Mouse (Mus musculus) spleen, postnatal 36 days (tissue): ENCODE data around the gene Flt1.

Experiments used
- DNase-seq, 2 experiments: peaks; one replicate each; pipeline ENCODE4 v3.0.0; 2022; ENCODE audit warnings: low spot score in 2 of 2, mixed read lengths in 1 of 2

The Flt1 gene

DNA sequence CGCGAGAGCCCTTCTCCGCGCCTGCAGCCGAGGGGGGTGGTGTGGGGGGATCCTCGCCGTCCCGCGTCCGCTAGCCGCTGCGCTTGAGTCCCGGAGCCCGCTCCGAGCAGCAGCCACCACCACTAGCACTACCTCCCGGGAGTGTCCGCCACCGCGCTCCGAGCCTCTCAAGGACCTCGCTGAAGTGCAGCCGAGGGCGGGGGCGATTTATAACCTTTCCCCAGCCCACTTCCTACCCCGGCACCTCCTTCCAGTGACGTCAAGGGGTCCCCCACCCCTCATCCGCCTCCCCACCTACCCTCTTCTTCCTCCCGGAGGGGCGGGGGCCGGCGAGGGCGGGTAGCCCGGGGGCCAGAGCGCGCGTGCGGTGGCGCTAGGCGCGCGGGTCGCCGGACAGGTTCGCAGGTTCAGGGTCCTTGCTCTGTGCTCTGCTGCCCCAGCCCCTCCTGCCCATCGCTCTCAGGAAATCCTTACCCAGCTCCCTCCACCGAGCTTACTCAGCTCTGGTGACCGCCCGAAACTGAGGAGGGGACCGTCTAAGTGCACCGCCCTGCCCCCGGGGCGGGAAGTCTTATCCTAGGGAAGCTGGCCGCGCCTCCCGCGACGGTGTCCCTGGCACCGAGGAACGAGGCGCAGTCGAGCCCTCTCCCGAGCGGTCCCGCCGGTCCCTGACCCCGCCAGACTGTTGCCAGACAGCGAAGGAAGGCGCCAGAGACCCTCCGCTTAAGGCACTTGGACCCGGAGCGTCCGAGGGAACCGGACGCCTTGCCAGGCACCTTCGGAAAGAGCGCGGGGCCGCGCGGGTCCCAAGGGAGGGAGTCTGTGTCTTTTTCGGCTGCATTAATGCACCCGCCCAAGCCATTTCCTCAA lies at the start of gene Flt1:
Flt1 (minus strand) TSS at position 181 of the 870 bp plus-strand sequence.
- DNase-seq = no peak

GRCm38 (mm10) chr5:147775222-147775621 lies 49.4 kb upstream of the Flt1 start:
- no peak for DNase-seq

DNA sequence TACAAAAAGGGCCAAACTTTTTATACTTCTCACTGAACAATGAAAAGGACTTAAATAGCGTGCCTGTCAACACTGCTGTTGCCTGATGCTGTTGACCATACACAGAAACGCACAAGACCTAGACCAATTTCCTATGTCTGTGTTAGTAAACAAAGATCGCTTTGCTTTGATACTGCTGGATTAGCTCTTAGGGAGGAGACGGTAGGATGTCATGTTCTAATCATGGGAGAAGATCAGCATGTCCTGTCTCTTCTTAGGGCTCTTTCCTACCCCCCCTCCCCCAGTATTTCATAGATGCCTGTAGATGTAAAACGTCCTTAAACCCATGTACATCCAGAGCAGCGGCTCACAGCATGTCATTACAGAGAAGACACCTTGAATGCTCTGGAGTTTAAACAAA lies 44.1 kb upstream of the Flt1 start:
- DNase-seq = no peak

DNA sequence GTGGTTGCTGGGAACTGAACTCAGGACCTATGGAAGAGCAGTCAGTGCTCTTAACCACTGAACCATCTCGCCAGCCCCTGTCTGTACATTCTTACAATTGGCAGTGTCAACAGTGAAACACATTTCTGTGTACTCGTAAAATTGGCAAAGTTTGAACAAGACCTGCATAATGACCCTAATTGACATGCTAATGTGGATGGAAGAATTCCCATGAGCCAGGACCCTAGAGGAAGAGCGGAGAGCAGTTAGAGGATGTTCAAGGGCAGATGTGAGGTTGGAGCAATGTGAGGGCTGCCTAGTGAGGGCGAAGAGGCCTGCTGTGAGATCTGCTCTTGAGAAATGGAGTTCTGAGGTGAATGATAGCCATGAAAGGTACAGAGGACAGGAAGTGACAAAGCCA lies 38.2 kb upstream of the Flt1 start:
- no peak for DNase-seq

DNA sequence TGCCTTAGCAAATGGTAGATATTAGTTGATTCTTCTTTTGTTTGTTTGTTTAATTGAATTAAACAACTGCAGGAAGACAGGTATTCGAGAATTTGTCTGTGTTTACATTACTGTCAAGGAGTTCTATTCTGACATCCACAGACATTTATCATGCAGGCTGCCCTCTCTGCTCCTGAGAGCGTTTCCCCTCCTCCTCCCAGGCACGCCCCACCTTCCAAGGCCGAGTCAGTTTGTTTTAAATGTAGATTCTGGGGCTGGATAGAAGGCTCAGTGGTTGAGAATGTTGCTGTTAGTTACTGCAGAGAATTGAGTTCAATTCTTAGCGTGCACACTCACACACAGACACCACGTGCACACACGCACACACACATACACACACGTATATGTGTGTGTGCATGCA lies 36.2 kb upstream of the Flt1 start:
- no peak for DNase-seq

DNA sequence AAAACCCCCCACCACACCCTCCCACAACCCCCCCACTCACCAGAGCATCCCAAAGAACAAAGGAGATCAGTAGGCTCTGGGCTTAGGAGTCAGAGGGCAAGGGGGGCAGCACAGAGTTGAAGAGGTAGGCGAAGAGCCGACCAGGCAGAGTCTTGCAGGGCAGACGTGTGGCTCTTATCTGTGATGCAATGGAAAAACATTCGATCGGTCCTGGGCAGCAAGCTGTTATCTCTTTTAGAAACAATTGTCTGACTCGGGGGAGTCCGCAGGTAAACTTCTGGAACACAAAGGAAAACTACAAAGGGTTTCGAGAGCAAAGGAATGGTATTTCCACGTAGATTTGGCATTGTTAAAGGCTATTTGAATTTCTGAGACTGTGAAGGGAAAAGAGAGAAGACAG lies 35.5 kb upstream of the Flt1 start:
- no peak for DNase-seq

GRCm38 (mm10) chr5:147758640-147759319 lies 33.0 kb upstream of the Flt1 start:
- DNase-seq = no peak

- no peak for DNase-seq
Observed at GRCm38 (mm10) chr5:147757832-147758587, 32.2 kb upstream of the Flt1 start.

GRCm38 (mm10) chr5:147752914-147753341 lies 27.1 kb upstream of the Flt1 start:
- DNase-seq = no peak

- DNase-seq = peak in 1 of 2 experiments; percentile 2
Observed at GRCm38 (mm10) chr5:147751673-147752130, 25.9 kb upstream of the Flt1 start.

GRCm38 (mm10) chr5:147749972-147750371 lies 24.2 kb upstream of the Flt1 start:
- DNase-seq = no peak

DNA sequence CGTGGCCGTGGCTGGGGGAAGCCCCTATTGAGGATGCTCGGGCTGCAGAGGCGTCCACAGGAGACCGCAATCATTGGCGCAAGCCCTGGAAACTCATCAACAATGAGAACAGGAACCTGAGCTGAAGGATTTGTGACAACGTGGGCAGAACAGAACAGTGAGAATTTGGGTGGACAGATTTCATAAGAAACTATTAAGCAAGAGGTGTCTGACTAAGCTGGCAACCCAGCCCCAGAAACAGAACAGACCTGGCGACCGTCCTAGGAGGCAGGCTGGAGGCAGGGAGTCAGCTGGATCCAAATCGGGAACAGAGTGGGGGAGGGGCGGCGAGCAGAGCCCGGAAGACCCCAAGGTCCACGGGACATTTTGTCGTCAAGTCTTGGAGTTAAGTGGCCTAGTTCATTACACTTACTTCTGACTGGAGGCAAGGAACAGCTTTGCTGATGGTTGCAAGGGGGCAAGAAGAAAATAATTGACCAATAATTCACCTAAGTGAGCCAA lies 22.3 kb upstream of the Flt1 start:
- peak in 1 of 2 experiments; percentile 26 for DNase-seq

GRCm38 (mm10) chr5:147744900-147745653 lies 19.3 kb upstream of the Flt1 start:
- DNase-seq = no peak

GRCm38 (mm10) chr5:147742468-147743111 lies 16.8 kb upstream of the Flt1 start:
- DNase-seq = no peak

- no peak for DNase-seq
Observed at GRCm38 (mm10) chr5:147736766-147737280, 11.0 kb upstream of the Flt1 start.

DNA sequence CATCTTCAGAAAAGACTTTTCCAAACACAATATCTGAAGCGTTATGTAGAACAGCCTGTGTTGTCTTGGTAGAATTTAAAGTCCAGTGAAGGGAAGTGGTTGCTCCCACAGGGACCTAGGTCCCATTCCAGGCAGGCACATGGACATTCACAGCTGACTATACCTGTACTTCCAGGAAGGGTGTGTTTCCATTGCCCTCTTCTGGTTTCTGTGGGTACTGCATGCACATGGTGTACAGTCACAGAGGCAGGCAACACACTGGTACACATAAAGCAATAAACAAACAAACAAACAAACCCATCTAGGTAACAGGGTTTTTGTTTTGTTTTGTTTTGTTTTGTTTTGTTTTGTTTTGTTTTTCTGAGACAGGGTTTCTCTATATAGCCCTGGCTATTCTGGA lies 7.9 kb upstream of the Flt1 start:
- no peak for DNase-seq

GRCm38 (mm10) chr5:147732926-147733325 lies 7.1 kb upstream of the Flt1 start:
- DNase-seq = no peak

- DNase-seq = no peak
Observed at GRCm38 (mm10) chr5:147727481-147727880, 1.7 kb upstream of the Flt1 start.

DNA sequence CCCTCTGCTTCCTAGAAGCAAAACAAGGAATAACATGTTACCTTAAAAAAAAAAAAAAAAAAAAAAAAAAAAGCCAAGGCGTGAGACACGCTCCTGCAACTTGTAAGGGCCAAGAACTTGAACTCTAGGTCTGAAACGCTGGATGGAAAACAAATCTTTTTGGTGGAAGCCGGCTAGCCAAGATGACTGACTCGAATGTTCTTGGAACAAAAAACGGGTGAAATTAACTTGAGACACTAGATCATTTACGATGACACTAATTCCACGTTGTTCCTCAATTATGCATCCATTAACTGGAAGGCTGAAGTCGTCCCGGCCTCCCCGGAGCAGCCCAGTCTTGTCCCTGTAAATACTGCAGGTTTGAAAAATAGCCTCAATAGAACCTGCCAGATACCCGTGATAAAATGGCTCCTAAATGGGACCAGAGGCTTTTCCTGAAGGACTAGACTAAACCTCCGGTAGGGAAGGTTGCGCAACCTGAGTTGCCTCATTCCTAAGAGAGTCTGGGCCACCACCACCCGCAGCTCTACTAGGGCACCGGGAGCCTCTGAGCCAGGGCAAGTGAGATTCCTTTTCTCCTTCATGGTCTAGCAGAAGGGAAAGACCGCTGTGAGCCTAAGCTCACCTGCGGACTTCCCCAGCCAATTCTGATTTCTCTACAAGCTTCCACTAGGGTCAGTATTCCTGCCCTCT lies 1.0 kb upstream of the Flt1 start:
- no peak for DNase-seq
